Mouse (Mus musculus) testis, adult 2 months (tissue): Measurements from ENCODE around the gene Cers2.

Source experiments
- CTCF ChIP-seq: fragments of 200-500 bp; IDR thresholded peaks from 2 replicates; pipeline ENCODE4 v1.5.1; 2012; ENCODE audit warnings: low read depth, mild to moderate bottlenecking, inconsistent platforms, low read length, moderate library complexity; ENCODE audit not compliant: control insufficient read depth, insufficient read depth, insufficient replicate concordance
- POLR2A ChIP-seq: fragments of 200-500 bp; IDR thresholded peaks from 2 replicates; pipeline ENCODE4 v1.6.1; 2012; ENCODE audit warnings: low read depth, mild to moderate bottlenecking, inconsistent platforms, low read length, moderate library complexity; ENCODE audit not compliant: control insufficient read depth

- no peak for TF ChIP-seq CTCF
- TF ChIP-seq POLR2A = no peak
Observed at GRCm38 (mm10) chr3:95323429-95323828, 8.8 kb downstream of the Cers2 start.
